Mouse (Mus musculus): Measurements from ENCODE around the gene Tamm41. TPM values are rescaled to one million over a fixed set of nuclear protein-coding genes. Genes with fewer than 3 reads are reported as not detected.
A peak's percentile ranks its signal among the peaks of the same experiment; 100 is the strongest.

The Tamm41 gene
- total and polyA plus RNA-seq, 2 experiments from 2014 or later: 47.1 to 51.1 TPM

DNA sequence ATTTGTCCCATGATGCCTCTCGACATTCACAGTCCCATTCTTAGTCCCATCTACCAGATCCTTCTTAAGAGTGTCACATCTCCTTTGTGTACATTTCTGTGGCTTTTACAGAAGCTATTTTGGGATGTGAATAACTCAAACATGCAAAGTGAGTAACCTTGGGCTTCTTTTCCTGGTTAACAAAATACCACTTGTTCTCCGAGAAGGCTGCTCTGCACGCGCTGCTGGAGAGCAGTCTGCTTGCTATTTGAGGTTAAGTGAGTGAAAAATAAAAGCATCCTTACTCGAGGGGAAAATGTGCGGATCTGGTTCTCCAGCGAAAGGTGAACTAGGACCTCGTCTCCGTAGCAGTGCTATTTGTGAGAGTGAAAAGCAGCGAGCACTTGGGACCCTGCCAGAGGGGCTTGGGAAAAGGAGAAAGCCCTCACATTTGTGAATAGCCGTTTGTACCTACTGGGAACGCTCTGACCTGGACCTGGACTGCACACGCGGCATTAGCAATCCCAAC lies 10.1 kb downstream of the Tamm41 start:
- H3K27ac ChIP-seq: no peak overlapping the region
- no peak for TF ChIP-seq CTCF (IDR thresholded peaks at IDR 0.05; ENCODE audit: low read depth)
- peaks cover 25% of the 10 kb centered on the region for H3K36me3 ChIP-seq (ENCODE audit: insufficient read depth, low read length)
- no peaks in the 10 kb centered on the region for H3K9me3 ChIP-seq (ENCODE audit: low read length)
- WGBS: 77% methylated on average over 14 of the region's 14 CpGs
- no peak overlapping the region for H3K4me3 ChIP-seq (ENCODE audit: low read length)
- H3K4me1 ChIP-seq (ENCODE audit: insufficient read depth, low read length): no peaks in the 10 kb centered on the region
- H3K9ac ChIP-seq (replicated peaks; ENCODE audit: low read length): no peak overlapping the region
- no peak overlapping the region for H3K4me2 ChIP-seq (ENCODE audit: low read depth, low read length)
- DNase-seq (ENCODE audit: low spot score): peak; percentile 44
- no peak for ATAC-seq
- no peaks in the 10 kb centered on the region for H3K27me3 ChIP-seq (ENCODE audit: insufficient read depth, low read length)

- peak; percentile 12 for DNase-seq (ENCODE audit: low spot score)
- Histone ChIP-seq H3K9ac (replicated peaks; ENCODE audit: low read length) (no peak overlapping the region), H3K9me3 (ENCODE audit: low read length) (no peaks in the 10 kb centered on the region), H3K4me3 (ENCODE audit: low read length) (no peak overlapping the region), H3K27me3 (ENCODE audit: insufficient read depth, low read length) (no peaks in the 10 kb centered on the region), H3K4me2 (ENCODE audit: low read depth, low read length) (no peak overlapping the region), H3K27ac (no peak overlapping the region), H3K36me3 (ENCODE audit: insufficient read depth, low read length) (peaks cover 11% of the 10 kb centered on the region), H3K4me1 (ENCODE audit: insufficient read depth, low read length) (no peaks in the 10 kb centered on the region)
- no peak for TF ChIP-seq CTCF (IDR thresholded peaks at IDR 0.05; ENCODE audit: low read depth)
- WGBS: 78% methylated on average over 9 of the region's 9 CpGs
- ATAC-seq: no peak
Observed at GRCm38 (mm10) chr6:115022876-115023275, 14.8 kb downstream of the Tamm41 start.

DNA sequence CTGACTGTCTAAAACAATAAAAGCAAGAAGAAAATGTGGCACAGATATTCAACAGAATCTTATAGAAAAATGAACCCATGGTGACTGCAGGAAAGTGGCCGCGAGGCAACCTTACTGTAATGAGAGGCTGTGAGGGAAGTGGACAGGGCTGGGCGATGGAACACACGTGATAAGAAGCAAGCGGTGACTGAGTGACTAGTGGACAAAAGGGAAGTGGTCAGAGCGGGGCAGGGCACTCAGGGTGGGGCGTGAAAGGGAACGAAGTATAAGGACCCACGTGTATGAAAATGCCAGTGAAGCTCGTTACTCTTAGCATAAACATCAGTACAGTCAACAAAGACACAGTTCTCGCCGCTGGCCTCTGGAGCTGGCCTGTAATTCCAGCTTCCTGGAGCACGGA lies 22.2 kb downstream of the Tamm41 start:
- ATAC-seq (no peak), DNase-seq (ENCODE audit: low spot score) (no peak)
- no peak for TF ChIP-seq CTCF (IDR thresholded peaks at IDR 0.05; ENCODE audit: low read depth)
- Histone ChIP-seq H3K9me3 (ENCODE audit: low read length) (no peaks in the 10 kb centered on the region), H3K4me3 (ENCODE audit: low read length) (no peak overlapping the region), H3K4me1 (ENCODE audit: insufficient read depth, low read length) (no peaks in the 10 kb centered on the region), H3K36me3 (ENCODE audit: insufficient read depth, low read length) (peaks cover 25% of the 10 kb centered on the region), H3K9ac (replicated peaks; ENCODE audit: low read length) (no peak overlapping the region), H3K27ac (no peak overlapping the region), H3K27me3 (ENCODE audit: insufficient read depth, low read length) (no peaks in the 10 kb centered on the region), H3K4me2 (ENCODE audit: low read depth, low read length) (no peak overlapping the region)
- WGBS: 95% methylated on average over 13 of the region's 13 CpGs

DNA sequence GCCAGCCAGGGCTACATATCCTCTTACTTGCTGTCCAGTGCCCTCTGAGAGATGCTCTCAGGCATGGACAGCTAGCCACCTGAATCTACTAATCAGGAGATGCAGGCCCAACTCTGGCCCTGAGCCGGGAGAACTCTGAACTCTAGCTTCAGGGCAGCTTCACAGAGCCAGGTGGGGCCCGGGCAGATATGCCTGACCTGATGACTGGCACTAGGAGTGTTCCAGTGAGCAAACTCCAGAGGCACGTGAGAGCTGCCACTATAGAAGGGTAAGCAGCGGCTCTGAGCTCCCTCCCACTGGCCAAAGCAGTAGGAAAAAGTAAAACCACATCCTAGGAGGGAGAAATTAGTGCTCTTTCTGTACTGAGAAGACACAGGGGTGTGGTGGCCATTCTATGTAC lies 24.1 kb downstream of the Tamm41 start:
- H3K27me3 ChIP-seq (ENCODE audit: insufficient read depth, low read length): no peaks in the 10 kb centered on the region
- no peaks in the 10 kb centered on the region for H3K4me1 ChIP-seq (ENCODE audit: insufficient read depth, low read length)
- H3K4me3 ChIP-seq (ENCODE audit: low read length): no peak overlapping the region
- H3K9ac ChIP-seq (replicated peaks; ENCODE audit: low read length): no peak overlapping the region
- H3K9me3 ChIP-seq (ENCODE audit: low read length): no peaks in the 10 kb centered on the region
- ATAC-seq: no peak
- 94% methylated on average over 4 of the region's 4 CpGs for WGBS
- H3K36me3 ChIP-seq (ENCODE audit: insufficient read depth, low read length): peaks cover 29% of the 10 kb centered on the region
- no peak overlapping the region for H3K27ac ChIP-seq
- no peak overlapping the region for H3K4me2 ChIP-seq (ENCODE audit: low read depth, low read length)
- TF ChIP-seq CTCF (IDR thresholded peaks at IDR 0.05; ENCODE audit: low read depth): no peak
- no peak for DNase-seq (ENCODE audit: low spot score)

- WGBS: 78% methylated on average over 8 of the region's 8 CpGs
Observed at GRCm38 (mm10) chr6:115011792-115012191, 25.9 kb downstream of the Tamm41 start.

GRCm38 (mm10) chr6:115010815-115011214 lies 26.9 kb downstream of the Tamm41 start:
- Histone ChIP-seq H3K36me3 (ENCODE audit: insufficient read depth, low read length) (peaks cover 27% of the 10 kb centered on the region), H3K4me2 (ENCODE audit: low read depth, low read length) (no peak overlapping the region), H3K27ac (no peak overlapping the region), H3K4me3 (ENCODE audit: low read length) (no peak overlapping the region), H3K27me3 (ENCODE audit: insufficient read depth, low read length) (no peaks in the 10 kb centered on the region), H3K9me3 (ENCODE audit: low read length) (no peaks in the 10 kb centered on the region), H3K4me1 (ENCODE audit: insufficient read depth, low read length) (no peaks in the 10 kb centered on the region), H3K9ac (replicated peaks; ENCODE audit: low read length) (no peak overlapping the region)
- ATAC-seq (no peak), DNase-seq (ENCODE audit: low spot score) (no peak)
- TF ChIP-seq CTCF (IDR thresholded peaks at IDR 0.05; ENCODE audit: low read depth): no peak
- WGBS: 81% methylated on average over 9 of the region's 9 CpGs

More at GRCm38 (mm10) chr6:115011792-115012191, 25.9 kb downstream of the Tamm41 start:
- no peak for TF ChIP-seq CTCF (IDR thresholded peaks at IDR 0.05; ENCODE audit: low read depth)
- DNase-seq (ENCODE audit: low spot score): no peak
- no peak overlapping the region for H3K27ac ChIP-seq
- H3K4me1 ChIP-seq (ENCODE audit: insufficient read depth, low read length): no peaks in the 10 kb centered on the region
- H3K4me3 ChIP-seq (ENCODE audit: low read length): no peak overlapping the region
- no peaks in the 10 kb centered on the region for H3K9me3 ChIP-seq (ENCODE audit: low read length)
- peaks cover 29% of the 10 kb centered on the region for H3K36me3 ChIP-seq (ENCODE audit: insufficient read depth, low read length)
- no peak overlapping the region for H3K4me2 ChIP-seq (ENCODE audit: low read depth, low read length)
- H3K27me3 ChIP-seq (ENCODE audit: insufficient read depth, low read length): no peaks in the 10 kb centered on the region
- H3K9ac ChIP-seq (replicated peaks; ENCODE audit: low read length): no peak overlapping the region
- no peak for ATAC-seq

GRCm38 (mm10) chr6:115010304-115010703 lies 27.4 kb downstream of the Tamm41 start:
- H3K4me3 ChIP-seq (ENCODE audit: low read length): no peak overlapping the region
- H3K4me1 ChIP-seq (ENCODE audit: insufficient read depth, low read length): no peaks in the 10 kb centered on the region
- no peak for ATAC-seq
- H3K4me2 ChIP-seq (ENCODE audit: low read depth, low read length): no peak overlapping the region
- 86% methylated on average over 9 of the region's 9 CpGs for WGBS
- H3K27ac ChIP-seq: no peak overlapping the region
- peaks cover 24% of the 10 kb centered on the region for H3K36me3 ChIP-seq (ENCODE audit: insufficient read depth, low read length)
- H3K27me3 ChIP-seq (ENCODE audit: insufficient read depth, low read length): no peaks in the 10 kb centered on the region
- TF ChIP-seq CTCF (IDR thresholded peaks at IDR 0.05; ENCODE audit: low read depth): no peak
- no peak for DNase-seq (ENCODE audit: low spot score)
- H3K9ac ChIP-seq (replicated peaks; ENCODE audit: low read length): no peak overlapping the region
- H3K9me3 ChIP-seq (ENCODE audit: low read length): no peaks in the 10 kb centered on the region

Data from hindbrain, postnatal 0 days (tissue).